Mouse (Mus musculus) cortical plate, adult 2 months (tissue): ENCODE data around the gene Psmb5. TPM values are rescaled to one million over a fixed set of nuclear protein-coding genes. Genes with fewer than 3 reads are reported as not detected.

ENCODE experiments used
- H3K27ac ChIP-seq: fragments of 200-500 bp; 2 replicates; pipeline ENCODE4 v1.5.1; 2012; ENCODE audit warnings: low read length, control low read depth, inconsistent platforms; ENCODE audit not compliant: insufficient read depth
- H3K4me1 ChIP-seq: fragments of 200-500 bp; 2 replicates; pipeline ENCODE4 v1.6.1; 2011; ENCODE audit warnings: low read length; ENCODE audit not compliant: control insufficient read depth, insufficient read depth
- H3K4me3 ChIP-seq: fragments of 200-500 bp; 2 replicates; pipeline ENCODE4 v1.5.1; 2011; ENCODE audit warnings: mild to moderate bottlenecking, low read length, control low read depth; ENCODE audit not compliant: insufficient read depth
- CTCF ChIP-seq: fragments of 200-500 bp; IDR thresholded peaks from 2 replicates; pipeline ENCODE4 v1.5.1; 2011; ENCODE audit warnings: mild to moderate bottlenecking, control low read depth, low read length; ENCODE audit not compliant: insufficient read depth; ENCODE audit errors: extremely low read depth
- POLR2A ChIP-seq: fragments of 200-500 bp; IDR thresholded peaks from 2 replicates; pipeline ENCODE4 v1.6.1; 2011; ENCODE audit warnings: mild to moderate bottlenecking, low read length, control low read depth; ENCODE audit not compliant: insufficient read depth; ENCODE audit errors: extremely low read depth
- polyA plus RNA-seq: library from polyadenylated mRNA; depleted of rRNA; stranded (reverse); fragments of >200 nt; gene quantifications from 2 replicates; pipeline ENCODE4 v1.2.3, GENCODE M21; 2012

Gene Psmb5
- polyA plus RNA-seq, 1 experiment = 197 TPM

DNA sequence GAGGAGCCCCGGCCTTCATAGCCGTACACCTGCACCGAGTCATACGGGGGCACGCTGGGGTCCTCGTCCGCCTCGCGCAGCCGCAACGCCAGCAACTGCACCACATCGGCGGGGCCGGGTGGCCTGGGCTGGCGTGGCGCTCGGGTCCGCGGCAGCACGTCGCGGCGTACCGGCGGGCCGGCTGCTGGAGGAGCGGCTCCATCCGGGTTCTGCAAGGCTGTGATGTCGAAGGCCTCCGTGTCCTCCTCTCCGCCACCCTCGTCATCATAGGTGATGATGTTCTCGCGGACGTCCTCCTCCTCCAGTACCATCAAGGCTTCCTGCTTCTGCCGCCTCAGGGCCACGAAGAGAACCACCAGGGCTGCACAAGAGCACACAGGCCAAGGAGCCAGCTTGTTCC is 14.4 kb upstream of the Psmb5 start:
- TF ChIP-seq CTCF (no peak), POLR2A (no peak)
- Histone ChIP-seq H3K4me1 (no peaks in the 10 kb centered on the region), H3K4me3 (no peak overlapping the region), H3K27ac (no peak overlapping the region)

DNA sequence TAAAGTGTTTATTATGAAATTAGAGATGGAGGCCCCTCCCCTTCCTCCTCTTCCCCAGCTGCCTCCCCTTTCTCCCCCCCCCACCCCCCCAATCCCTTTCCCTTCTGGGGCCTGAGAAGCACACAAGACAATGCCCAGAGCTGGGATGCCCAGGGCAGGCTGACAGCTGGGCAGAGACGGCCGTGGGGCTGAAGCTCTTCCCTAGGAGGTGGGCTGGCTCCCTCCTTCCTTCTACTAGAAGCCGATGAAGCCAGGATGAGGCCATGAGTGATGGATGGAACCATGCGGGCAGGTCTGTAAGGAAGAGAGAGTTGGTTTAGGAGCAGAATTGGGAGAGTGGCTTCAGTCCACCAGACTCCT is 13.4 kb upstream of the Psmb5 start:
- no peaks in the 10 kb centered on the region for H3K4me1 ChIP-seq
- no peak overlapping the region for H3K27ac ChIP-seq
- H3K4me3 ChIP-seq = no peak overlapping the region
- no peak for TF ChIP-seq POLR2A
- TF ChIP-seq CTCF = no peak

DNA sequence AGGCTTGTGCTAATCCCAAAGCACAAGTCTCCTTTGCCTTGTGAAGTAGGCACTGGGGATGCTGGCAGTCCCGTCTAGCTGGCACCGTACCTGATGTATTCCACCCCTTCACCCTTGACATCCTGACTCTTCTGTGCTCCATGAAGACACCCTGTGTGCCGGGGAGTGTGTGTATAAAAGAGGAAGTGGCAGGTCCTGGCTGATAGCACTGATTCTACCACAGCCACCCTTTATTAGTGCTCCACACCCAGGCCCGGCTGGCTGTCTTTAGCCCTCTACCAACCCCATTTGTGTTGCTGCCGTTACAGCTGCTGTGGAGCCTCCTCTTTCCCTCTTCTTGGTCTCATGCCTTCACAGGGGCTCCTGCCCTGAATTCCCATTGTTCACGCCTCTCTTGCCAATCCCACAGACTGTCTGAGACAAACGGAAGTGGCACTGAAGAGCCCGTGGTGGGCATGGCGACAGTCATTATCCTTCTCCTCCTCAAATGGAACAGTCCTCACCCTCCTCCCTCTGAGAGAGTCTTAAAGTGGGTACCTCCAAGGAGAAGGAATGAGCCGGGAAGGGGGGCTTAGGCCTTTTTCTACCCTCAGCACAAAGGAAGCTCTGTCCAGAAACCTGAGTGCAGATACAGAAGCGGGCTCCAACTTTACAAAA is 12.9 kb upstream of the Psmb5 start:
- no peak overlapping the region for H3K27ac ChIP-seq
- no peak overlapping the region for H3K4me3 ChIP-seq
- TF ChIP-seq CTCF (no peak), POLR2A (no peak)
- no peaks in the 10 kb centered on the region for H3K4me1 ChIP-seq

DNA sequence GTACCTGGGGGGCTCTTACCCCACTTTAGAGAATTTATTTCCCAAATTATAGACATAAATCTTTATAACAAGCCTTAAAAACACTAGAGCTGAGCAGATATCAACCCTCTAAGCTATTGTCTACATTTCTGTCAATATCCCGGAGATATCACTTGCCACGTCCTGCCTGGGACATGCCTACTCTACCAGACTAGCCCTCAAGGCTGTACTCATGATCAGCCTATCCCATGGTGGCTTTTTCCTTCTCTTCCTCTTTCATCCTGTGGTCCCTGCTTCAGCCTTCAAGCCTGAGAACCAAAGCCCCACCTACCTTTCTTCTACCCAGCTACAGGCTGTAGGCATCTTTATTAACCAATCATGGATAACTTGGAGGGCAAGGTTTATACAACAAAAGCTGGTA is 12.0 kb upstream of the Psmb5 start:
- no peak for TF ChIP-seq POLR2A
- no peak for TF ChIP-seq CTCF
- Histone ChIP-seq H3K27ac (no peak overlapping the region), H3K4me1 (no peaks in the 10 kb centered on the region), H3K4me3 (no peak overlapping the region)

DNA sequence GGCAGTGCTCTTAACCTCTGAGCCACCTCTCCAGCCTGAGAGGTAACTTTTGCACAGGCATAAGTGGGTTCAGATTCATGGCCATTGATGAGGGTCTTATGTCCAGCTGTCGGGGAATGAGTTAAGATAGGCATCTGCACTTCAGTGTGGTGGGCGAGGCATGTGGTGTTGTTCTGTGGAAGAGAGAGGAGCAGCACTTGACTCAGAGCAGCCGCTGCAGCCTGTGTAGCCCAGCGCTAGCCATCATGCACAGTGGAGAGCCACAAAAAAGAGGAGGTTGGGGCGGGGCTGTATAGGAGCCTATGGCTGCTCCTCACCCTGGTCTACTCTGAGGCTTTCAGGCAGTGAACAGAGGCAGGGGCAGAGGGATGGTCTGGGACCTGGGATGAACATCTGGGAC is 10.3 kb upstream of the Psmb5 start:
- no peak for TF ChIP-seq CTCF
- no peak for TF ChIP-seq POLR2A
- no peaks in the 10 kb centered on the region for H3K4me1 ChIP-seq
- no peak overlapping the region for H3K4me3 ChIP-seq
- H3K27ac ChIP-seq = no peak overlapping the region

DNA sequence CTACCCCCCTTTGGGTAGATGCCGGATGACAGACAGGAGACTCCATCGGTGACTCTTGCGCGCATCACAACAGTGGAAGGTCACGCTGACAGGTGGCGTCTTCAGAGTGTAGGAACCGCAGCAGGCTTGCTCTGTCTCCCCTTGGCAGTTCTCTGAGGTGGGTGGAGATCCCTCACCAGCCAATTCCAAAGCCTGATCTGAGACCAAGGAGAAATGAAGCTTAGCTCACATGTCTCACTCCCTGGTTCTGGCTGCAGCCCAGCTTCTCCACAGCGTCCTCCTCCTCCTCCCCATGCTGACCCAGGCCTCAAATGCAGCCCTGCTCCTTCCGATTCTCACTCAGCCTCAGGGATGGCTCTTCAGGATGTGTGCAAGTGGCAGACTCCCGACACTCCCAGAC is 7.2 kb upstream of the Psmb5 start:
- Histone ChIP-seq H3K27ac (no peak overlapping the region), H3K4me1 (no peaks in the 10 kb centered on the region), H3K4me3 (no peak overlapping the region)
- TF ChIP-seq CTCF = no peak
- no peak for TF ChIP-seq POLR2A

DNA sequence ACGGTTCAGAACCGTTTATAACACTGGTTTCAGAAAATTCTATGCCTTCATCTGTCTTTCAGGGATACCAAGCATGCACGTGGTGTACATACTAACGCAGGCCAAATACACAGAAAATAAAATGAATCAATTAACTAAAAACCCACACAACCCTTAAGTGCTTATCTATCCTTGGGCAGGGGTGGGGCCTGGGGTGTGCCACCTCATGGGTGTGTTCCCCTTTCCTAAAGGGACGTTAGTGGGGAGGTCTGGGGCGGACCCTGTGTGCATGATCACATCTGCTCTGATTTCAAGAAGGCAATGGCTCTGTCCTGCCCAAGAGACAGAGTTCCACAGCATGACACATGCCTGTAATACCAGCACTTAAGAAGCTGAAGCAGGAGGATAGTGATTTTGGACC is 5.5 kb upstream of the Psmb5 start:
- Histone ChIP-seq H3K27ac (no peak overlapping the region), H3K4me3 (no peak overlapping the region), H3K4me1 (no peaks in the 10 kb centered on the region)
- TF ChIP-seq POLR2A = no peak
- TF ChIP-seq CTCF = no peak

DNA sequence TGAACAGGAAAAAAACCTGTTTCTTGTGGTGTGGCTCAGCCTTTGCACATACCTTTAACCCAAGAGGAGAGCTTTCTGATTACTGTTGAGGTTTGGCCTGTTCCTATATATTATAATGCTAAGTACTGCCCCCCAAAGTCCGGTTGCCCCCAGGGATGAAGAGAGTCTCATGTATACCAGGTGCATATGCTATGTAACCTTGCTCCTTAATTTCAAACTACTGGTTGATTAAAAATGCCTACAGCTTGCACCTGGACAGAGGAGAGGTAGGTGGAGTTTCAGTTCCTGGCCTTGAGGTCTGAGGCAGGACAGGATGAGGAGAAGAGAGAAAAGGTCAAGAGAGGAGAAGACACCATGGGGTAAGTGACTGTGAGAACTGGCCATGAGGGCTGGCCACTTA is 3.3 kb upstream of the Psmb5 start, which contains the start of gene Psmb11:
Gene Psmb11, plus strand, starts transcription at position 301 of the 400 bp plus-strand sequence.
- no peak within 1 kb of the TSS for H3K27ac ChIP-seq
- H3K4me1 ChIP-seq = peaks cover 1% of the 10 kb centered on the region; the same call in 1 of the 2 replicates
- TF ChIP-seq POLR2A = no peak
- no peak for TF ChIP-seq CTCF
- no peak within 1 kb of the TSS for H3K4me3 ChIP-seq

DNA sequence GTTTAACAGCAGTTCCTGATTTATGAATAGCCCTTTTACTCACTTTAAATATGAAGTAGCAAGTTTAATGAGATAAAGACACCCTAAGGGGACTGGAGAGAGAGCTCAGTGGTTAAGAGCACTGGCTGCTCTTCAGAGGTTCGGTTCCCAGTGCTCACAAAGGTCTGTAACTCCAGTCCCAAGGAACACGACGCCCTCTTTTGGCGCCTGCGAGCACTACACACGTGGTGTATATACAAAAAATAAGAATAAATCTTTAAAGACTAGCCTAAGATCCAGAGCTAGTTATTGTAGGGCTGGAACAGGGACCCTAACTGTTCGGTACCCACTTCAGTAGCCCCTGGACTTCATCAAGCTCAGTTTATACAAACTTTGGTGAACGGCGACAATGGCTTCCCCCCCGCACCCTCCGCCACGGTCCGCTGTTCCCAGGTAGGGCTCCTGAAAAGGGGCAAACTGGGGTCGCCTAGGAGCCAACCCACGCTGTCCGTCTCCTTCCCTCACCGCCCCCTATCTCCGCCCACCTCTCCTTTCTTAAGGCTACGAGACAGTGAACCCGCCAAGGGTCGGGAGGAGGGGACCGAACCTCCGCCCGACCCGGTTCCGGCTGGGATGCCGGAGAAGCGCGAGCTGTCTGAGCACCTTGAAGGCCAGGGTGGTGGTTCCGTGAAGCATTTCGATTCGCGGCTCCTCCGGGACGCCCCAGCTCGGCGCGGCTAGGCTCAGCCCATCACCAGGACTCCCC is 498 bp downstream of the Psmb5 start:
- TF ChIP-seq POLR2A (no peak), CTCF (no peak)
- Histone ChIP-seq H3K27ac (peak overlapping the region; percentile 55; the same call in 1 of the 2 replicates), H3K4me1 (peaks cover 1% of the 10 kb centered on the region; the same call in 1 of the 2 replicates), H3K4me3 (peak overlapping the region; percentile 67)
